Comparison of ENCODE assay signal across 9 mouse cellular contexts in genomic region chr11:113617132-113617911, GRCm38 (mm10). TPM values are rescaled to one million over a fixed set of nuclear protein-coding genes. Genes with fewer than 3 reads are reported as not detected.
DNase-seq lines count a peak whose midpoint lies in the region; ATAC-seq lines count a peak whose summit lies in the region.
"Had no signal": no experiment of that assay in that cellular context is flagged by ENCODE, and none has a peak within 500 bp of the region (broad histone marks: within the 10 kb centered on the region; RNA-seq: fewer than 3 reads in every experiment).

No protein-coding gene starts in this region.

- 26% methylated on average over 14 of the region's 14 CpGs for WGBS in embryonic facial prominence, embryonic 11.5 days
- WGBS in liver, embryonic 15.5 days (ENCODE audit: insufficient replicate concordance): 34% methylated on average over 14 of the region's 14 CpGs

- peaks cover 26% of the 10 kb centered on the region for H3K27me3 ChIP-seq in embryonic facial prominence, embryonic 11.5 days (ENCODE audit: control insufficient read depth, insufficient read depth, low read length)
- H3K27me3 ChIP-seq in liver, embryonic 15.5 days: peaks cover 41% of the 10 kb centered on the region

- no peak for ATAC-seq in embryonic facial prominence, embryonic 11.5 days (replicated peaks; ENCODE audit: insufficient number of reproducible peaks, low FRiP score, low TSS enrichment, low read depth)
- peak; percentile 76 for ATAC-seq in liver, embryonic 15.5 days (ENCODE audit: insufficient read depth)

- no peak overlapping the region for H3K27ac ChIP-seq in embryonic facial prominence, embryonic 11.5 days (replicated peaks; ENCODE audit: low read depth, low read length)
- H3K27ac ChIP-seq in liver, embryonic 15.5 days (replicated peaks): peak overlapping the region; percentile 59

- H3K9ac ChIP-seq in embryonic facial prominence, embryonic 11.5 days (replicated peaks; ENCODE audit: low read length): no peak overlapping the region
- no peak overlapping the region for H3K9ac ChIP-seq in liver, embryonic 15.5 days

- peak; percentile 66 to 77 for DNase-seq in left cerebral cortex, adult 18-20 months (ENCODE audit: low spot score in 2 of 2)
- DNase-seq in left cerebral cortex, adult 11 months (ENCODE audit: low spot score): no peak
- DNase-seq in adrenal gland, postnatal 10 days: peak; percentile 83
- DNase-seq in embryonic facial prominence, embryonic 11.5 days (ENCODE audit: low spot score): peak; percentile 84
- DNase-seq in kidney, adult 8-10 months: peak; percentile 24 to 72
- DNase-seq in right cerebral cortex, postnatal 10 days (ENCODE audit: low spot score in 2 of 2): peak; percentile 75 to 81
- DNase-seq in urinary bladder, postnatal 36 days (ENCODE audit: low spot score in 2 of 2): peak; percentile 44 to 58

- no peak overlapping the region for H3K4me3 ChIP-seq in embryonic facial prominence, embryonic 11.5 days (ENCODE audit: low read depth, low read length)
- H3K4me3 ChIP-seq in liver, embryonic 15.5 days (replicated peaks): no peak overlapping the region

- no peaks in the 10 kb centered on the region for H3K36me3 ChIP-seq in embryonic facial prominence, embryonic 11.5 days (replicated peaks; ENCODE audit: control insufficient read depth, insufficient read depth, low read depth, low read length)
- H3K36me3 ChIP-seq in liver, embryonic 15.5 days (replicated peaks): no peaks in the 10 kb centered on the region

- peaks cover 9% of the 10 kb centered on the region for H3K4me1 ChIP-seq in embryonic facial prominence, embryonic 11.5 days (ENCODE audit: control insufficient read depth, insufficient read depth, low read length)
- peaks cover 25% of the 10 kb centered on the region; the same call in 1 of the 2 replicates for H3K4me1 ChIP-seq in liver, embryonic 15.5 days (replicated peaks)

- H3K9me3 ChIP-seq in embryonic facial prominence, embryonic 11.5 days (replicated peaks; ENCODE audit: control insufficient read depth, low read length): no peaks in the 10 kb centered on the region
- no peaks in the 10 kb centered on the region for H3K9me3 ChIP-seq in liver, embryonic 15.5 days (replicated peaks)

- H3K4me2 ChIP-seq in embryonic facial prominence, embryonic 11.5 days (ENCODE audit: low read depth, low read length): no peak overlapping the region
- 0 out of 2 replicates have a peak overlapping the region, but pooled peaks have one; percentile 8 for H3K4me2 ChIP-seq in liver, embryonic 15.5 days

RNA-seq across cellular contexts. Expression of gene Sstr2, which starts 1.8 kb away (rescaled TPM):
- 10 to 100 TPM; 30.0 to 35.9 TPM for total RNA-seq in left cerebral cortex, adult 18-20 months (2021)
- total RNA-seq in adrenal gland, postnatal 10 days (2021): 1 to 10 TPM; 1.9 to 3.0 TPM
- 3.3 and 3.4 TPM in 2 replicates for polyA plus RNA-seq in embryonic facial prominence, embryonic 11.5 days (2014; fragmentation: Nextera tagmentation; extraction: Ambion mirVana)
- polyA plus RNA-seq in liver, embryonic 15.5 days (2015; fragmentation: Nextera tagmentation; extraction: Ambion mirVana): 4.9 and 6.0 TPM in 2 replicates
- total RNA-seq: gastrocnemius, postnatal 36 days had no signal

RNA-seq across cellular contexts. Expression of gene Cog1, which starts 31.6 kb away (rescaled TPM):
- 10 to 100 TPM; 47.3 to 51.8 TPM for total RNA-seq in left cerebral cortex, adult 18-20 months (2021)
- 10 to 100 TPM; 25.5 to 26.0 TPM for total RNA-seq in adrenal gland, postnatal 10 days (2021)
- 26.1 and 28.4 TPM in 2 replicates for polyA plus RNA-seq in embryonic facial prominence, embryonic 11.5 days (2014; fragmentation: Nextera tagmentation; extraction: Ambion mirVana)
- 14.9 and 15.0 TPM in 2 replicates for polyA plus RNA-seq in liver, embryonic 15.5 days (2015; fragmentation: Nextera tagmentation; extraction: Ambion mirVana)

RNA-seq across cellular contexts. Expression of gene Slc39a11, which starts 32.6 kb away (rescaled TPM):
- 10 to 100 TPM; 13.9 to 15.3 TPM for total RNA-seq in left cerebral cortex, adult 18-20 months (2021)
- 10 to 100 TPM; 17.3 to 18.5 TPM for total RNA-seq in adrenal gland, postnatal 10 days (2021)
- polyA plus RNA-seq in embryonic facial prominence, embryonic 11.5 days (2014; fragmentation: Nextera tagmentation; extraction: Ambion mirVana): 12.5 and 14.5 TPM in 2 replicates
- 12.4 and 14.5 TPM in 2 replicates for polyA plus RNA-seq in liver, embryonic 15.5 days (2015; fragmentation: Nextera tagmentation; extraction: Ambion mirVana)

Comparison
In these comparisons a context has a peak if more than half of its experiments do, and no peak if none do; other contexts are left out.
1. RNA of gene Sstr2, which starts 1.8 kb away (total RNA-seq): 30.0 to 35.9 TPM in left cerebral cortex, adult 18-20 months; 1.9 to 3.0 TPM in adrenal gland, postnatal 10 days; every median in the first group is over 4 times any median in the second.